Mouse (Mus musculus) megakaryocyte, embryonic 14.5 days (primary cell): ENCODE data around the gene Tbxas1. TPM values are rescaled to one million over a fixed set of nuclear protein-coding genes. Genes with fewer than 3 reads are reported as not detected.

Source experiments
- H3K27me3 ChIP-seq: replicated peaks from 2 replicates; pipeline ENCODE3; 2012; ENCODE audit warnings: inconsistent platforms
- H3K36me3 ChIP-seq: replicated peaks from 2 replicates; pipeline ENCODE3; 2012; ENCODE audit warnings: low read length, inconsistent platforms, mixed read lengths
- H3K4me1 ChIP-seq: 2 replicates; pipeline ENCODE4 v1.6.1; 2012; ENCODE audit warnings: inconsistent platforms
- H3K4me3 ChIP-seq: replicated peaks from 2 replicates; pipeline ENCODE3; 2012; ENCODE audit warnings: moderate library complexity, mild to moderate bottlenecking, inconsistent platforms
- H3K9me3 ChIP-seq: 2 replicates; pipeline ENCODE4 v1.6.1; 2012; ENCODE audit warnings: inconsistent platforms
- FLI1 ChIP-seq: IDR thresholded peaks from 2 replicates; pipeline ENCODE4 v1.6.1; 2012; ENCODE audit warnings: low read length, inconsistent platforms, mixed read lengths
- GATA1 ChIP-seq: IDR thresholded peaks from 3 replicates; pipeline ENCODE4 v1.6.1; 2012; ENCODE audit warnings: mixed read lengths, low read length, inconsistent platforms, borderline replicate concordance
- polyA plus RNA-seq: library from polyadenylated mRNA; stranded (reverse); fragments of >175 nt; gene quantifications from 2 replicates; pipeline ENCODE4 v1.2.3, GENCODE M21; 2012; ENCODE audit warnings: low replicate concordance; ENCODE audit not compliant: insufficient read depth

Tbxas1 gene
- polyA plus RNA-seq, 1 experiment, result 265 TPM

- H3K36me3 ChIP-seq, result peaks cover 27% of the 10 kb centered on the region
- TF ChIP-seq FLI1, result no peak
- no peak for TF ChIP-seq GATA1
- H3K27me3 ChIP-seq, result no peaks in the 10 kb centered on the region
- peaks cover 98% of the 10 kb centered on the region for H3K4me1 ChIP-seq
- peak overlapping the region; percentile 66 for H3K4me3 ChIP-seq
- no peaks in the 10 kb centered on the region for H3K9me3 ChIP-seq
Measured at GRCm38 (mm10) chr6:38851740-38852139, 23.5 kb upstream of the Tbxas1 start.

GRCm38 (mm10) chr6:38853561-38853992 is 21.6 kb upstream of the Tbxas1 start:
- Histone ChIP-seq H3K27me3 (no peaks in the 10 kb centered on the region), H3K9me3 (no peaks in the 10 kb centered on the region), H3K4me3 (no peak overlapping the region), H3K4me1 (peaks cover 97% of the 10 kb centered on the region), H3K36me3 (peaks cover 27% of the 10 kb centered on the region)
- TF ChIP-seq FLI1, result no peak
- no peak for TF ChIP-seq GATA1

GRCm38 (mm10) chr6:38859819-38860218 is 15.4 kb upstream of the Tbxas1 start:
- no peaks in the 10 kb centered on the region for H3K9me3 ChIP-seq
- TF ChIP-seq FLI1 (no peak), GATA1 (no peak)
- peaks cover 82% of the 10 kb centered on the region for H3K4me1 ChIP-seq
- peaks cover 17% of the 10 kb centered on the region for H3K36me3 ChIP-seq
- H3K27me3 ChIP-seq, result no peaks in the 10 kb centered on the region
- no peak overlapping the region for H3K4me3 ChIP-seq

- H3K36me3 ChIP-seq, result peaks cover 19% of the 10 kb centered on the region
- H3K4me3 ChIP-seq, result peak overlapping the region; percentile 23
- no peak for TF ChIP-seq FLI1
- TF ChIP-seq GATA1, result no peak
- no peaks in the 10 kb centered on the region for H3K27me3 ChIP-seq
- no peaks in the 10 kb centered on the region for H3K9me3 ChIP-seq
- peaks cover 82% of the 10 kb centered on the region for H3K4me1 ChIP-seq
Measured at GRCm38 (mm10) chr6:38860301-38860700, 14.9 kb upstream of the Tbxas1 start.

GRCm38 (mm10) chr6:38863595-38863994 is 11.6 kb upstream of the Tbxas1 start:
- no peaks in the 10 kb centered on the region for H3K27me3 ChIP-seq
- TF ChIP-seq FLI1, result no peak
- TF ChIP-seq GATA1, result no peak
- H3K36me3 ChIP-seq, result peaks cover 44% of the 10 kb centered on the region
- peaks cover 79% of the 10 kb centered on the region for H3K4me1 ChIP-seq
- no peak overlapping the region for H3K4me3 ChIP-seq
- H3K9me3 ChIP-seq, result no peaks in the 10 kb centered on the region

GRCm38 (mm10) chr6:38865805-38866204 is 9.4 kb upstream of the Tbxas1 start:
- TF ChIP-seq GATA1, result no peak
- TF ChIP-seq FLI1, result no peak

GRCm38 (mm10) chr6:38866357-38866756 is 8.8 kb upstream of the Tbxas1 start:
- Histone ChIP-seq H3K9me3 (no peaks in the 10 kb centered on the region), H3K4me1 (peaks cover 77% of the 10 kb centered on the region), H3K36me3 (peaks cover 55% of the 10 kb centered on the region), H3K4me3 (peak overlapping the region; percentile 38), H3K27me3 (no peaks in the 10 kb centered on the region)
- TF ChIP-seq FLI1, result no peak
- no peak for TF ChIP-seq GATA1

More at GRCm38 (mm10) chr6:38865805-38866204, 9.4 kb upstream of the Tbxas1 start:
- Histone ChIP-seq H3K9me3 (no peaks in the 10 kb centered on the region), H3K4me3 (peak overlapping the region; percentile 38), H3K4me1 (peaks cover 78% of the 10 kb centered on the region), H3K27me3 (no peaks in the 10 kb centered on the region), H3K36me3 (peaks cover 50% of the 10 kb centered on the region)

GRCm38 (mm10) chr6:38866761-38867160 is 8.4 kb upstream of the Tbxas1 start:
- Histone ChIP-seq H3K9me3 (no peaks in the 10 kb centered on the region), H3K27me3 (no peaks in the 10 kb centered on the region), H3K36me3 (peaks cover 59% of the 10 kb centered on the region), H3K4me1 (peaks cover 78% of the 10 kb centered on the region), H3K4me3 (peak overlapping the region; percentile 4)
- no peak for TF ChIP-seq FLI1
- TF ChIP-seq GATA1, result no peak

GRCm38 (mm10) chr6:38867291-38867690 is 7.9 kb upstream of the Tbxas1 start:
- Histone ChIP-seq H3K4me3 (no peak overlapping the region), H3K4me1 (peaks cover 80% of the 10 kb centered on the region), H3K27me3 (no peaks in the 10 kb centered on the region), H3K36me3 (peaks cover 62% of the 10 kb centered on the region), H3K9me3 (no peaks in the 10 kb centered on the region)
- TF ChIP-seq FLI1, result no peak
- no peak for TF ChIP-seq GATA1

- Histone ChIP-seq H3K4me3 (no peak overlapping the region), H3K9me3 (no peaks in the 10 kb centered on the region), H3K27me3 (no peaks in the 10 kb centered on the region), H3K4me1 (peaks cover 90% of the 10 kb centered on the region), H3K36me3 (peaks cover 73% of the 10 kb centered on the region)
- TF ChIP-seq GATA1, result no peak
- TF ChIP-seq FLI1, result no peak
Measured at GRCm38 (mm10) chr6:38868974-38869373, 6.2 kb upstream of the Tbxas1 start.

GRCm38 (mm10) chr6:38870070-38870469 is 5.1 kb upstream of the Tbxas1 start:
- H3K4me3 ChIP-seq, result no peak overlapping the region
- H3K27me3 ChIP-seq, result no peaks in the 10 kb centered on the region
- no peaks in the 10 kb centered on the region for H3K9me3 ChIP-seq
- H3K4me1 ChIP-seq, result peaks cover 79% of the 10 kb centered on the region
- H3K36me3 ChIP-seq, result peaks cover 71% of the 10 kb centered on the region
- no peak for TF ChIP-seq GATA1
- TF ChIP-seq FLI1, result no peak
